Mouse (Mus musculus) CH12.LX (cell line): Measurements from ENCODE around the gene Fars2.

ENCODE experiments used
- CTCF ChIP-seq, 2 experiments: IDR thresholded peaks in 1 of 2; conservative IDR thresholded peaks in 1 of 2; 2 replicates each; pipeline ENCODE4 v1.5.1; 2011 to 2012; ENCODE audit warnings: low read depth in 2 of 2, low read length in 2 of 2, improper control_type of control experiment in 1 of 2, inconsistent platforms in 1 of 2, mild to moderate bottlenecking in 1 of 2, moderate library complexity in 1 of 2
- MAZ ChIP-seq: IDR thresholded peaks from 2 replicates; pipeline ENCODE4 v1.6.1; 2012; ENCODE audit warnings: low read depth, mild to moderate bottlenecking, inconsistent platforms, low read length, improper control_type of control experiment, moderate library complexity
- POLR2A ChIP-seq: IDR thresholded peaks from 2 replicates; pipeline ENCODE4 v1.6.1; 2011; ENCODE audit warnings: low read depth, mild to moderate bottlenecking, improper control_type of control experiment, low read length
- SIN3A ChIP-seq: IDR thresholded peaks from 2 replicates; pipeline ENCODE4 v1.6.1; 2012; ENCODE audit warnings: low read length, improper control_type of control experiment, inconsistent platforms

GRCm38 (mm10) chr13:36695516-36696201, 578.4 kb downstream of the Fars2 start:
- TF ChIP-seq CTCF (conservative IDR thresholded peaks at IDR 0.05 in 1 of 2, IDR thresholded peaks at IDR 0.05 in 1 of 2; ENCODE audit: low read depth in 2 of 2, low read length in 2 of 2) (no peak), POLR2A (no peak), SIN3A (no peak), MAZ (no peak)
